Mouse (Mus musculus): Measurements from ENCODE around the gene Micall2. TPM values are rescaled to one million over a fixed set of nuclear protein-coding genes. Genes with fewer than 3 reads are reported as not detected.

The Micall2 gene
- polyA plus RNA-seq, 1 experiment from 2014 or later, result 6.5 TPM

- no peaks in the 10 kb centered on the region for H3K27me3 ChIP-seq
- ATAC-seq (ENCODE audit: insufficient number of reproducible peaks, insufficient read depth, low FRiP score, low TSS enrichment, low read depth), result no peak
These were observed 8.9 kb downstream of the Micall2 start for GRCm38 (mm10) chr5:139727261-139727660.

GRCm38 (mm10) chr5:139726186-139726585, 9.9 kb downstream of the Micall2 start:
- H3K9ac ChIP-seq (replicated peaks), result no peak overlapping the region
- no peak for ATAC-seq (ENCODE audit: insufficient number of reproducible peaks, insufficient read depth, low FRiP score, low TSS enrichment, low read depth)
- 0 out of 2 replicates have a peak, but pooled peaks cover 3% of the 10 kb centered on the region for H3K36me3 ChIP-seq
- H3K4me1 ChIP-seq (replicated peaks), result peaks cover 29% of the 10 kb centered on the region
- no peaks in the 10 kb centered on the region for H3K9me3 ChIP-seq
- H3K27me3 ChIP-seq, result no peaks in the 10 kb centered on the region
- H3K4me3 ChIP-seq (replicated peaks), result no peak overlapping the region
- WGBS, result 84% methylated on average over 3 of the region's 3 CpGs
- no peak overlapping the region for H3K27ac ChIP-seq
- H3K4me2 ChIP-seq, result no peak overlapping the region

More at GRCm38 (mm10) chr5:139727261-139727660, 8.9 kb downstream of the Micall2 start:
- H3K4me1 ChIP-seq (replicated peaks), result peaks cover 38% of the 10 kb centered on the region
- no peak overlapping the region for H3K4me3 ChIP-seq (replicated peaks)
- no peaks in the 10 kb centered on the region for H3K9me3 ChIP-seq
- no peak overlapping the region for H3K4me2 ChIP-seq
- WGBS, result 88% methylated on average over 11 of the region's 11 CpGs
- H3K9ac ChIP-seq (replicated peaks), result no peak overlapping the region
- no peaks in the 10 kb centered on the region for H3K36me3 ChIP-seq
- no peak overlapping the region for H3K27ac ChIP-seq

- no peak overlapping the region for H3K4me3 ChIP-seq (replicated peaks)
- WGBS, result 12% methylated on average over 10 of the region's 10 CpGs
- ATAC-seq (ENCODE audit: insufficient number of reproducible peaks, insufficient read depth, low FRiP score, low TSS enrichment, low read depth), result 0 out of 2 replicates have a peak, but pooled peaks have one; percentile 53
- H3K27me3 ChIP-seq, result no peaks in the 10 kb centered on the region
- H3K4me2 ChIP-seq, result peak overlapping the region; percentile 2; the same call in 1 of the 2 replicates
- no peak overlapping the region; the same call in 1 of the 2 replicates for H3K9ac ChIP-seq (replicated peaks)
- H3K9me3 ChIP-seq, result no peaks in the 10 kb centered on the region
- peak overlapping the region; percentile 78 for H3K27ac ChIP-seq
- H3K36me3 ChIP-seq, result 0 out of 2 replicates have a peak, but pooled peaks cover 7% of the 10 kb centered on the region
- H3K4me1 ChIP-seq (replicated peaks), result peaks cover 13% of the 10 kb centered on the region
These were observed 11.6 kb downstream of the Micall2 start for GRCm38 (mm10) chr5:139724336-139725116.

GRCm38 (mm10) chr5:139723113-139723512, 13.0 kb downstream of the Micall2 start:
- ATAC-seq (ENCODE audit: insufficient number of reproducible peaks, insufficient read depth, low FRiP score, low TSS enrichment, low read depth), result no peak
- no peak overlapping the region for H3K4me3 ChIP-seq (replicated peaks)
- H3K27me3 ChIP-seq, result no peaks in the 10 kb centered on the region
- H3K9ac ChIP-seq (replicated peaks), result no peak overlapping the region
- no peak overlapping the region for H3K4me2 ChIP-seq
- no peaks in the 10 kb centered on the region for H3K9me3 ChIP-seq
- peaks cover 13% of the 10 kb centered on the region for H3K4me1 ChIP-seq (replicated peaks)
- 0 out of 2 replicates have a peak, but pooled peaks cover 7% of the 10 kb centered on the region for H3K36me3 ChIP-seq
- H3K27ac ChIP-seq, result no peak overlapping the region
- 73% methylated on average over 9 of the region's 9 CpGs for WGBS

- Histone ChIP-seq H3K4me3 (replicated peaks) (no peak overlapping the region), H3K9ac (replicated peaks) (no peak overlapping the region), H3K9me3 (no peaks in the 10 kb centered on the region), H3K27me3 (no peaks in the 10 kb centered on the region), H3K4me2 (no peak overlapping the region), H3K4me1 (replicated peaks) (peaks cover 13% of the 10 kb centered on the region), H3K27ac (no peak overlapping the region), H3K36me3 (0 out of 2 replicates have a peak, but pooled peaks cover 7% of the 10 kb centered on the region)
- ATAC-seq (ENCODE audit: insufficient number of reproducible peaks, insufficient read depth, low FRiP score, low TSS enrichment, low read depth), result no peak
- 74% methylated on average over 6 of the region's 6 CpGs for WGBS
These were observed 13.4 kb downstream of the Micall2 start for GRCm38 (mm10) chr5:139722709-139723108.

GRCm38 (mm10) chr5:139718949-139719348, 17.2 kb downstream of the Micall2 start:
- Histone ChIP-seq H3K4me2 (no peak overlapping the region), H3K4me3 (replicated peaks) (no peak overlapping the region), H3K27ac (no peak overlapping the region), H3K9ac (replicated peaks) (0 out of 2 replicates have a peak overlapping the region, but pooled peaks have one; percentile 18), H3K27me3 (no peaks in the 10 kb centered on the region), H3K36me3 (peaks cover 30% of the 10 kb centered on the region; the same call in 1 of the 2 replicates), H3K9me3 (no peaks in the 10 kb centered on the region), H3K4me1 (replicated peaks) (no peaks in the 10 kb centered on the region)
- no peak for ATAC-seq (ENCODE audit: insufficient number of reproducible peaks, insufficient read depth, low FRiP score, low TSS enrichment, low read depth)
- 74% methylated on average over 6 of the region's 7 CpGs for WGBS

- Histone ChIP-seq H3K4me1 (replicated peaks) (no peaks in the 10 kb centered on the region), H3K9ac (replicated peaks) (0 out of 2 replicates have a peak overlapping the region, but pooled peaks have one; percentile 18), H3K4me2 (no peak overlapping the region), H3K36me3 (peaks cover 30% of the 10 kb centered on the region; the same call in 1 of the 2 replicates), H3K9me3 (no peaks in the 10 kb centered on the region), H3K27ac (no peak overlapping the region), H3K27me3 (no peaks in the 10 kb centered on the region), H3K4me3 (replicated peaks) (no peak overlapping the region)
- ATAC-seq (ENCODE audit: insufficient number of reproducible peaks, insufficient read depth, low FRiP score, low TSS enrichment, low read depth), result no peak
- 80% methylated on average over 6 of the region's 6 CpGs for WGBS
These were observed 17.6 kb downstream of the Micall2 start for GRCm38 (mm10) chr5:139718540-139718939.

GRCm38 (mm10) chr5:139717723-139718122, 18.4 kb downstream of the Micall2 start:
- ATAC-seq (ENCODE audit: insufficient number of reproducible peaks, insufficient read depth, low FRiP score, low TSS enrichment, low read depth), result no peak
- peaks cover 30% of the 10 kb centered on the region; the same call in 1 of the 2 replicates for H3K36me3 ChIP-seq
- 96% methylated on average over 2 of the region's 2 CpGs for WGBS

GRCm38 (mm10) chr5:139706496-139706895, 29.6 kb downstream of the Micall2 start:
- H3K36me3 ChIP-seq, result peaks cover 54% of the 10 kb centered on the region
- no peak overlapping the region for H3K9ac ChIP-seq (replicated peaks)
- no peak overlapping the region for H3K27ac ChIP-seq
- H3K4me3 ChIP-seq (replicated peaks), result no peak overlapping the region
- peaks cover 7% of the 10 kb centered on the region; the same call in 1 of the 2 replicates for H3K9me3 ChIP-seq
- H3K4me2 ChIP-seq, result no peak overlapping the region
- ATAC-seq (ENCODE audit: insufficient number of reproducible peaks, insufficient read depth, low FRiP score, low TSS enrichment, low read depth), result no peak
- H3K27me3 ChIP-seq, result no peaks in the 10 kb centered on the region
- no peaks in the 10 kb centered on the region for H3K4me1 ChIP-seq (replicated peaks)
- 94% methylated on average over 10 of the region's 10 CpGs for WGBS

More at GRCm38 (mm10) chr5:139717723-139718122, 18.4 kb downstream of the Micall2 start:
- Histone ChIP-seq H3K9me3 (no peaks in the 10 kb centered on the region), H3K4me1 (replicated peaks) (no peaks in the 10 kb centered on the region), H3K27ac (no peak overlapping the region), H3K4me3 (replicated peaks) (no peak overlapping the region), H3K27me3 (no peaks in the 10 kb centered on the region), H3K4me2 (no peak overlapping the region), H3K9ac (replicated peaks) (no peak overlapping the region)

GRCm38 (mm10) chr5:139702905-139703304, 33.2 kb downstream of the Micall2 start:
- Histone ChIP-seq H3K4me2 (no peak overlapping the region), H3K4me1 (replicated peaks) (no peaks in the 10 kb centered on the region), H3K9me3 (peaks cover 4% of the 10 kb centered on the region; the same call in 1 of the 2 replicates), H3K36me3 (peaks cover 18% of the 10 kb centered on the region), H3K27me3 (no peaks in the 10 kb centered on the region), H3K27ac (no peak overlapping the region), H3K4me3 (replicated peaks) (no peak overlapping the region), H3K9ac (replicated peaks) (no peak overlapping the region)
- 54% methylated on average over 2 of the region's 2 CpGs for WGBS
- ATAC-seq (ENCODE audit: insufficient number of reproducible peaks, insufficient read depth, low FRiP score, low TSS enrichment, low read depth), result no peak

- ATAC-seq (ENCODE audit: insufficient number of reproducible peaks, insufficient read depth, low FRiP score, low TSS enrichment, low read depth), result no peak
These were observed 33.9 kb downstream of the Micall2 start for GRCm38 (mm10) chr5:139702236-139702635.

More at GRCm38 (mm10) chr5:139702236-139702635, 33.9 kb downstream of the Micall2 start:
- Histone ChIP-seq H3K27me3 (no peaks in the 10 kb centered on the region; the same call in 1 of the 2 replicates), H3K9me3 (peaks cover 4% of the 10 kb centered on the region; the same call in 1 of the 2 replicates), H3K9ac (replicated peaks) (no peak overlapping the region), H3K36me3 (peaks cover 12% of the 10 kb centered on the region), H3K4me3 (replicated peaks) (no peak overlapping the region), H3K4me2 (no peak overlapping the region), H3K27ac (no peak overlapping the region), H3K4me1 (replicated peaks) (no peaks in the 10 kb centered on the region)
- 69% methylated on average over 10 of the region's 10 CpGs for WGBS

All from limb, embryonic 12.5 days (tissue).